Mouse (Mus musculus) thymus, postnatal 4 days (tissue): Measurements from ENCODE around the gene Ccl27a.

Experiments used
- DNase-seq: peaks from one replicate; pipeline ENCODE4 v3.0.0; 2021

The Ccl27a gene

GRCm38 (mm10) chr4:41754797-41755337 lies 19.2 kb downstream of the Ccl27a start, which contains the start of gene Galt:
Galt (plus strand) TSS chr4:41755228.
- DNase-seq = no peak

- no peak for DNase-seq
Observed at GRCm38 (mm10) chr4:41745021-41745420, 29.0 kb downstream of the Ccl27a start.

- no peak for DNase-seq
Observed at GRCm38 (mm10) chr4:41744131-41744530, 29.9 kb downstream of the Ccl27a start.

GRCm38 (mm10) chr4:41741158-41741560 lies 32.9 kb downstream of the Ccl27a start:
- DNase-seq = peak; percentile 90

- peak; percentile 47 for DNase-seq
Observed at GRCm38 (mm10) chr4:41740380-41741157, 33.5 kb downstream of the Ccl27a start.

GRCm38 (mm10) chr4:41739260-41739659 lies 34.8 kb downstream of the Ccl27a start:
- no peak for DNase-seq

- DNase-seq = no peak
Observed at GRCm38 (mm10) chr4:41738256-41738603, 35.8 kb downstream of the Ccl27a start.

- DNase-seq = peak; percentile 84
Observed at GRCm38 (mm10) chr4:41737602-41738255, 36.3 kb downstream of the Ccl27a start.

- DNase-seq = peak; percentile 66
Observed at GRCm38 (mm10) chr4:41731052-41731765, 42.8 kb downstream of the Ccl27a start, which contains the start of gene Arid3c. Arid3c (minus strand) TSS chr4:41731142.

- DNase-seq = no peak
Observed at GRCm38 (mm10) chr4:41726826-41727621, 47.0 kb downstream of the Ccl27a start.

GRCm38 (mm10) chr4:41722918-41723351 lies 51.1 kb downstream of the Ccl27a start, which contains the start of gene Dctn3:
Dctn3 (minus strand) TSS chr4:41723170.
- DNase-seq = peak; percentile 81
